Mouse (Mus musculus) limb, embryonic 12.5 days (tissue): ENCODE results near the gene Usp39. TPM values are rescaled to one million over a fixed set of nuclear protein-coding genes. Genes with fewer than 3 reads are reported as not detected.

ENCODE experiments used
- ATAC-seq: fragments of 200-750 bp; cut with Nextera tagmentation; 2 replicates; pipeline ENCODE4 v1.8.0; 2017; ENCODE audit warnings: low read depth, moderate TSS enrichment; ENCODE audit not compliant: insufficient number of reproducible peaks, insufficient read depth, low FRiP score, low TSS enrichment
- H3K27ac ChIP-seq: fragments of 300-500 bp; sonication (generic); 2 replicates; pipeline ENCODE4 v1.5.1; 2016; ENCODE audit warnings: mild to moderate bottlenecking, moderate library complexity
- H3K27me3 ChIP-seq: fragments of 300-500 bp; sonication (generic); 2 replicates; pipeline ENCODE4 v1.6.1; 2016; ENCODE audit warnings: mild to moderate bottlenecking, moderate library complexity
- H3K36me3 ChIP-seq: fragments of 300-500 bp; sonication (generic); 2 replicates; pipeline ENCODE4 v1.6.1; 2016; ENCODE audit warnings: mild to moderate bottlenecking, moderate library complexity
- H3K4me1 ChIP-seq: fragments of 300-500 bp; sonication (generic); replicated peaks from 2 replicates; pipeline ENCODE4 v1.6.1; 2016
- H3K4me2 ChIP-seq: fragments of 300-500 bp; sonication (generic); 2 replicates; pipeline ENCODE4 v1.6.1; 2016; ENCODE audit warnings: mild to moderate bottlenecking, moderate library complexity
- H3K4me3 ChIP-seq: fragments of 300-500 bp; sonication (generic); replicated peaks from 2 replicates; pipeline ENCODE4 v1.5.1; 2016; ENCODE audit warnings: mild to moderate bottlenecking
- H3K9ac ChIP-seq: fragments of 300-500 bp; sonication (generic); replicated peaks from 2 replicates; pipeline ENCODE4 v1.6.1; 2016; ENCODE audit warnings: mild to moderate bottlenecking, moderate library complexity
- H3K9me3 ChIP-seq: fragments of 300-500 bp; sonication (generic); 2 replicates; pipeline ENCODE4 v1.6.1; 2016; ENCODE audit warnings: mild to moderate bottlenecking, moderate library complexity
- WGBS: fragments of 180-500 bp; shearing (Covaris S2); methylation state at CpG from one replicate; pipeline ENCODE4 v1.1.7; 2016; 5-methylcytosine and 5-hydroxymethylcytosine counted together
- polyA plus RNA-seq: library from polyadenylated mRNA; unstranded; fragments of >200 nt; fragmentation: Nextera tagmentation; extraction: Ambion mirVana; gene quantifications from 2 replicates; pipeline ENCODE4 v1.2.1, GENCODE M21; 2016

Gene Usp39
- polyA plus RNA-seq, 1 experiment from 2014 or later = 71.3 TPM

GRCm38 (mm10) chr6:72289484-72289883 is 55.5 kb downstream of the Usp39 start:
- no peak for ATAC-seq
- Histone ChIP-seq H3K4me1 (no peaks in the 10 kb centered on the region), H3K4me3 (no peak overlapping the region), H3K9me3 (no peaks in the 10 kb centered on the region; the same call in 1 of the 2 replicates), H3K36me3 (no peaks in the 10 kb centered on the region), H3K27me3 (no peaks in the 10 kb centered on the region; the same call in 1 of the 2 replicates), H3K27ac (no peak overlapping the region), H3K9ac (no peak overlapping the region), H3K4me2 (no peak overlapping the region)
- WGBS = 82% methylated on average over 3 of the region's 3 CpGs

GRCm38 (mm10) chr6:72283914-72284313 is 61.1 kb downstream of the Usp39 start:
- WGBS = 12% methylated on average over 4 of the region's 4 CpGs
- no peak for ATAC-seq
- no peak overlapping the region for H3K4me3 ChIP-seq
- no peak overlapping the region for H3K4me2 ChIP-seq
- no peaks in the 10 kb centered on the region; the same call in 1 of the 2 replicates for H3K27me3 ChIP-seq
- no peaks in the 10 kb centered on the region for H3K9me3 ChIP-seq
- H3K36me3 ChIP-seq = no peaks in the 10 kb centered on the region
- H3K4me1 ChIP-seq = no peaks in the 10 kb centered on the region
- H3K9ac ChIP-seq = no peak overlapping the region
- H3K27ac ChIP-seq = no peak overlapping the region

- Histone ChIP-seq H3K27ac (no peak overlapping the region), H3K4me3 (no peak overlapping the region), H3K9me3 (no peaks in the 10 kb centered on the region), H3K27me3 (no peaks in the 10 kb centered on the region), H3K4me1 (no peaks in the 10 kb centered on the region), H3K4me2 (no peak overlapping the region), H3K36me3 (no peaks in the 10 kb centered on the region), H3K9ac (no peak overlapping the region)
- WGBS = 68% methylated on average over 7 of the region's 7 CpGs
- ATAC-seq = no peak
Observed at GRCm38 (mm10) chr6:72280410-72280998, 64.5 kb downstream of the Usp39 start.

- H3K27me3 ChIP-seq = no peaks in the 10 kb centered on the region
- H3K9ac ChIP-seq = no peak overlapping the region
- no peaks in the 10 kb centered on the region for H3K36me3 ChIP-seq
- no peak overlapping the region for H3K4me2 ChIP-seq
- ATAC-seq = no peak
- no peak overlapping the region for H3K27ac ChIP-seq
- no peaks in the 10 kb centered on the region for H3K4me1 ChIP-seq
- 76% methylated on average over 7 of the region's 7 CpGs for WGBS
- H3K4me3 ChIP-seq = no peak overlapping the region
- no peaks in the 10 kb centered on the region for H3K9me3 ChIP-seq
Observed at GRCm38 (mm10) chr6:72279505-72279904, 65.5 kb downstream of the Usp39 start.

GRCm38 (mm10) chr6:72278835-72279234 is 66.1 kb downstream of the Usp39 start:
- H3K4me1 ChIP-seq = no peaks in the 10 kb centered on the region
- WGBS = 63% methylated on average over 4 of the region's 4 CpGs
- no peaks in the 10 kb centered on the region for H3K36me3 ChIP-seq
- no peaks in the 10 kb centered on the region for H3K9me3 ChIP-seq
- no peaks in the 10 kb centered on the region for H3K27me3 ChIP-seq
- H3K4me2 ChIP-seq = no peak overlapping the region
- H3K27ac ChIP-seq = no peak overlapping the region
- no peak overlapping the region for H3K4me3 ChIP-seq
- H3K9ac ChIP-seq = no peak overlapping the region
- no peak for ATAC-seq

GRCm38 (mm10) chr6:72277508-72278166 is 67.3 kb downstream of the Usp39 start:
- no peak overlapping the region for H3K9ac ChIP-seq
- 85% methylated on average over 9 of the region's 9 CpGs for WGBS
- no peaks in the 10 kb centered on the region for H3K4me1 ChIP-seq
- no peaks in the 10 kb centered on the region for H3K9me3 ChIP-seq
- ATAC-seq = no peak
- no peaks in the 10 kb centered on the region for H3K27me3 ChIP-seq
- H3K36me3 ChIP-seq = no peaks in the 10 kb centered on the region
- H3K27ac ChIP-seq = no peak overlapping the region
- H3K4me3 ChIP-seq = no peak overlapping the region
- H3K4me2 ChIP-seq = no peak overlapping the region

- Histone ChIP-seq H3K27ac (no peak overlapping the region), H3K4me2 (no peak overlapping the region), H3K27me3 (no peaks in the 10 kb centered on the region), H3K9me3 (no peaks in the 10 kb centered on the region), H3K4me1 (no peaks in the 10 kb centered on the region), H3K4me3 (no peak overlapping the region), H3K36me3 (no peaks in the 10 kb centered on the region), H3K9ac (no peak overlapping the region)
- 90% methylated on average over 13 of the region's 13 CpGs for WGBS
- ATAC-seq = peak; percentile 37; the same call in 1 of the 2 replicates
Observed at GRCm38 (mm10) chr6:72276972-72277441, 68.0 kb downstream of the Usp39 start.

GRCm38 (mm10) chr6:72276141-72276540 is 68.8 kb downstream of the Usp39 start:
- H3K36me3 ChIP-seq = no peaks in the 10 kb centered on the region
- no peaks in the 10 kb centered on the region for H3K4me1 ChIP-seq
- H3K9me3 ChIP-seq = no peaks in the 10 kb centered on the region
- no peak for ATAC-seq
- WGBS = 93% methylated on average over 6 of the region's 6 CpGs
- no peak overlapping the region for H3K4me2 ChIP-seq
- H3K4me3 ChIP-seq = no peak overlapping the region
- H3K27ac ChIP-seq = no peak overlapping the region
- H3K27me3 ChIP-seq = no peaks in the 10 kb centered on the region
- H3K9ac ChIP-seq = no peak overlapping the region

- no peaks in the 10 kb centered on the region for H3K4me1 ChIP-seq
- no peak for ATAC-seq
- WGBS = 64% methylated on average over 4 of the region's 4 CpGs
- H3K4me3 ChIP-seq = no peak overlapping the region
- no peak overlapping the region for H3K4me2 ChIP-seq
- no peaks in the 10 kb centered on the region for H3K9me3 ChIP-seq
- H3K36me3 ChIP-seq = no peaks in the 10 kb centered on the region
- no peak overlapping the region for H3K9ac ChIP-seq
- no peaks in the 10 kb centered on the region for H3K27me3 ChIP-seq
- H3K27ac ChIP-seq = no peak overlapping the region
Observed at GRCm38 (mm10) chr6:72275527-72275926, 69.5 kb downstream of the Usp39 start.

GRCm38 (mm10) chr6:72273153-72273552 is 71.8 kb downstream of the Usp39 start:
- Histone ChIP-seq H3K9me3 (no peaks in the 10 kb centered on the region), H3K27ac (no peak overlapping the region), H3K27me3 (no peaks in the 10 kb centered on the region), H3K9ac (no peak overlapping the region), H3K4me1 (no peaks in the 10 kb centered on the region), H3K36me3 (no peaks in the 10 kb centered on the region), H3K4me3 (no peak overlapping the region), H3K4me2 (no peak overlapping the region)
- WGBS = 71% methylated on average over 6 of the region's 6 CpGs
- no peak for ATAC-seq

GRCm38 (mm10) chr6:72272161-72272696 is 72.8 kb downstream of the Usp39 start:
- 86% methylated on average over 10 of the region's 10 CpGs for WGBS
- Histone ChIP-seq H3K4me3 (no peak overlapping the region), H3K36me3 (no peaks in the 10 kb centered on the region), H3K27ac (no peak overlapping the region), H3K27me3 (no peaks in the 10 kb centered on the region), H3K9me3 (no peaks in the 10 kb centered on the region), H3K9ac (no peak overlapping the region), H3K4me2 (no peak overlapping the region), H3K4me1 (no peaks in the 10 kb centered on the region)
- no peak for ATAC-seq
